Mouse (Mus musculus) heart, embryonic 11.5 days (tissue): ENCODE measurements around the gene Rbm20. TPM values are rescaled to one million over a fixed set of nuclear protein-coding genes. Genes with fewer than 3 reads are reported as not detected.

Source experiments
- ATAC-seq: fragments of 200-750 bp; cut with Nextera tagmentation; replicated peaks from 2 replicates; pipeline ENCODE4 v1.8.0; 2017; ENCODE audit warnings: moderate library complexity; ENCODE audit not compliant: insufficient number of reproducible peaks, low FRiP score, low TSS enrichment
- H3K27ac ChIP-seq: fragments of 300-500 bp; sonication (generic); 2 replicates; pipeline ENCODE4 v1.5.1; 2014; ENCODE audit warnings: mild to moderate bottlenecking, low read depth, low read length
- H3K27me3 ChIP-seq: fragments of 300-500 bp; sonication (generic); 2 replicates; pipeline ENCODE4 v1.6.1; 2014; ENCODE audit warnings: mild to moderate bottlenecking, low read length, mixed read lengths; ENCODE audit not compliant: control insufficient read depth, insufficient read depth
- H3K36me3 ChIP-seq: fragments of 300-500 bp; sonication (generic); 2 replicates; pipeline ENCODE4 v1.6.1; 2014; ENCODE audit warnings: mild to moderate bottlenecking, low read length, moderate library complexity, mixed read lengths; ENCODE audit not compliant: control insufficient read depth, insufficient read depth
- H3K4me1 ChIP-seq: fragments of 300-500 bp; sonication (generic); 2 replicates; pipeline ENCODE4 v1.6.1; 2014; ENCODE audit warnings: low read length; ENCODE audit not compliant: control insufficient read depth, insufficient read depth
- H3K4me2 ChIP-seq: fragments of 300-500 bp; sonication (generic); 2 replicates; pipeline ENCODE4 v1.6.1; 2014; ENCODE audit warnings: mild to moderate bottlenecking, moderate library complexity
- H3K4me3 ChIP-seq: fragments of 300-500 bp; sonication (generic); 2 replicates; pipeline ENCODE4 v1.5.1; 2014; ENCODE audit warnings: low read depth, low read length
- H3K9ac ChIP-seq: fragments of 300-500 bp; sonication (generic); 2 replicates; pipeline ENCODE4 v1.6.1; 2014; ENCODE audit warnings: mild to moderate bottlenecking, low read depth, low read length, moderate library complexity
- H3K9me3 ChIP-seq: fragments of 300-500 bp; sonication (generic); replicated peaks from 2 replicates; pipeline ENCODE4 v1.6.1; 2016; ENCODE audit warnings: low read length; ENCODE audit not compliant: control insufficient read depth
- WGBS: fragments of 180-500 bp; shearing (Covaris S2); extraction: QIAGEN DNeasy Blood & Tissue Kit; methylation state at CpG from one replicate; pipeline ENCODE4 v1.1.7; 2014; ENCODE audit not compliant: insufficient replicate concordance; 5-methylcytosine and 5-hydroxymethylcytosine counted together
- polyA plus RNA-seq: library from polyadenylated mRNA; unstranded; fragments of >200 nt; fragmentation: Nextera tagmentation; extraction: Ambion mirVana; gene quantifications from 2 replicates; pipeline ENCODE4 v1.2.1, GENCODE M21; 2014

The Rbm20 gene
- polyA plus RNA-seq, 1 experiment from 2014 or later = 25.0 TPM

GRCm38 (mm10) chr19:53859593-53859992 lies 182.5 kb downstream of the Rbm20 start:
- H3K27ac ChIP-seq = no peak overlapping the region
- ATAC-seq = no peak
- H3K9ac ChIP-seq = no peak overlapping the region
- H3K4me1 ChIP-seq = peaks cover 8% of the 10 kb centered on the region; the same call in 1 of the 2 replicates
- H3K27me3 ChIP-seq = no peaks in the 10 kb centered on the region
- WGBS = 63% methylated on average over 7 of the region's 7 CpGs
- H3K9me3 ChIP-seq = no peaks in the 10 kb centered on the region
- H3K4me3 ChIP-seq = no peak overlapping the region
- peaks cover 7% of the 10 kb centered on the region; the same call in 1 of the 2 replicates for H3K36me3 ChIP-seq
- H3K4me2 ChIP-seq = no peak overlapping the region

- Histone ChIP-seq H3K27ac (no peak overlapping the region), H3K36me3 (peaks cover 5% of the 10 kb centered on the region; the same call in 1 of the 2 replicates), H3K4me2 (no peak overlapping the region), H3K4me3 (no peak overlapping the region), H3K9ac (no peak overlapping the region), H3K27me3 (no peaks in the 10 kb centered on the region), H3K4me1 (peaks cover 8% of the 10 kb centered on the region; the same call in 1 of the 2 replicates), H3K9me3 (no peaks in the 10 kb centered on the region)
- no peak for ATAC-seq
- 68% methylated on average over 7 of the region's 7 CpGs for WGBS
Measured at GRCm38 (mm10) chr19:53861346-53861745, 184.2 kb downstream of the Rbm20 start.

GRCm38 (mm10) chr19:53862573-53863246 lies 185.6 kb downstream of the Rbm20 start:
- H3K9ac ChIP-seq = no peak overlapping the region
- no peak overlapping the region for H3K4me3 ChIP-seq
- 67% methylated on average over 8 of the region's 8 CpGs for WGBS
- H3K36me3 ChIP-seq = peaks cover 5% of the 10 kb centered on the region; the same call in 1 of the 2 replicates
- no peaks in the 10 kb centered on the region for H3K9me3 ChIP-seq
- no peaks in the 10 kb centered on the region for H3K27me3 ChIP-seq
- no peak overlapping the region for H3K27ac ChIP-seq
- H3K4me1 ChIP-seq = peaks cover 3% of the 10 kb centered on the region; the same call in 1 of the 2 replicates
- H3K4me2 ChIP-seq = no peak overlapping the region
- ATAC-seq = no peak

- H3K27me3 ChIP-seq = no peaks in the 10 kb centered on the region
- no peaks in the 10 kb centered on the region for H3K4me1 ChIP-seq
- no peak overlapping the region for H3K4me2 ChIP-seq
- H3K9ac ChIP-seq = no peak overlapping the region
- no peaks in the 10 kb centered on the region for H3K9me3 ChIP-seq
- peaks cover 5% of the 10 kb centered on the region; the same call in 1 of the 2 replicates for H3K36me3 ChIP-seq
- no peak for ATAC-seq
- no peak overlapping the region for H3K27ac ChIP-seq
- H3K4me3 ChIP-seq = no peak overlapping the region
Measured at GRCm38 (mm10) chr19:53867238-53867637, 190.1 kb downstream of the Rbm20 start.

- Histone ChIP-seq H3K9me3 (no peaks in the 10 kb centered on the region), H3K27ac (no peak overlapping the region), H3K36me3 (peaks cover 4% of the 10 kb centered on the region; the same call in 1 of the 2 replicates), H3K4me1 (no peaks in the 10 kb centered on the region), H3K9ac (no peak overlapping the region), H3K4me2 (no peak overlapping the region), H3K27me3 (no peaks in the 10 kb centered on the region), H3K4me3 (no peak overlapping the region)
- no peak for ATAC-seq
- 76% methylated on average over 6 of the region's 6 CpGs for WGBS
Measured at GRCm38 (mm10) chr19:53868125-53868524, 191.0 kb downstream of the Rbm20 start.

- no peak overlapping the region for H3K9ac ChIP-seq
- H3K4me2 ChIP-seq = no peak overlapping the region
- 89% methylated on average over 1 of the region's 1 CpGs for WGBS
- no peak for ATAC-seq
- H3K36me3 ChIP-seq = 0 out of 2 replicates have a peak, but pooled peaks cover 3% of the 10 kb centered on the region
- no peak overlapping the region for H3K4me3 ChIP-seq
- no peak overlapping the region for H3K27ac ChIP-seq
- no peaks in the 10 kb centered on the region for H3K27me3 ChIP-seq
- H3K9me3 ChIP-seq = no peaks in the 10 kb centered on the region
- no peaks in the 10 kb centered on the region for H3K4me1 ChIP-seq
Measured at GRCm38 (mm10) chr19:53868796-53869195, 191.7 kb downstream of the Rbm20 start.

GRCm38 (mm10) chr19:53869427-53870385 lies 192.6 kb downstream of the Rbm20 start:
- H3K9me3 ChIP-seq = no peaks in the 10 kb centered on the region
- no peaks in the 10 kb centered on the region for H3K27me3 ChIP-seq
- no peak overlapping the region for H3K4me3 ChIP-seq
- H3K4me2 ChIP-seq = no peak overlapping the region
- ATAC-seq = no peak
- H3K27ac ChIP-seq = no peak overlapping the region
- no peaks in the 10 kb centered on the region for H3K4me1 ChIP-seq
- no peak overlapping the region for H3K9ac ChIP-seq
- WGBS = 73% methylated on average over 4 of the region's 4 CpGs
- H3K36me3 ChIP-seq = no peaks in the 10 kb centered on the region

GRCm38 (mm10) chr19:53870568-53870967 lies 193.5 kb downstream of the Rbm20 start:
- 78% methylated on average over 2 of the region's 2 CpGs for WGBS
- H3K4me2 ChIP-seq = no peak overlapping the region
- ATAC-seq = no peak
- no peaks in the 10 kb centered on the region for H3K27me3 ChIP-seq
- H3K36me3 ChIP-seq = no peaks in the 10 kb centered on the region
- H3K9me3 ChIP-seq = no peaks in the 10 kb centered on the region
- no peak overlapping the region for H3K27ac ChIP-seq
- H3K9ac ChIP-seq = no peak overlapping the region
- no peaks in the 10 kb centered on the region for H3K4me1 ChIP-seq
- no peak overlapping the region for H3K4me3 ChIP-seq
